Mouse (Mus musculus) cerebellum, adult 2 months (tissue): ENCODE results near the gene Sec61b. TPM values are rescaled to one million over a fixed set of nuclear protein-coding genes. Genes with fewer than 3 reads are reported as not detected.

ENCODE experiments used
- DNase-seq, 2 experiments: peaks; one replicate each; pipeline ENCODE4 v3.0.0; 2021
- H3K27ac ChIP-seq: fragments of 200-500 bp; 2 replicates; pipeline ENCODE4 v1.5.1; 2012; ENCODE audit warnings: low read length, control low read depth, inconsistent platforms; ENCODE audit not compliant: insufficient read depth
- H3K27me3 ChIP-seq: fragments of 200-500 bp; 2 replicates; pipeline ENCODE4 v1.6.1; 2012; ENCODE audit warnings: inconsistent platforms, mild to moderate bottlenecking, low read length, moderate library complexity; ENCODE audit not compliant: control insufficient read depth, insufficient read depth
- H3K4me1 ChIP-seq: fragments of 200-500 bp; 2 replicates; pipeline ENCODE4 v1.6.1; 2011; ENCODE audit warnings: low read length; ENCODE audit not compliant: control insufficient read depth, insufficient read depth
- H3K4me3 ChIP-seq: fragments of 200-500 bp; replicated peaks from 2 replicates; pipeline ENCODE3; 2011; ENCODE audit warnings: mild to moderate bottlenecking, low read depth, low read length, control low read depth; ENCODE audit not compliant: insufficient read depth
- CTCF ChIP-seq: fragments of 200-500 bp; IDR thresholded peaks from 2 replicates; pipeline ENCODE4 v1.5.1; 2011; ENCODE audit warnings: low read depth, mild to moderate bottlenecking, control low read depth, low read length, moderate library complexity, borderline replicate concordance; ENCODE audit not compliant: insufficient read depth
- POLR2A ChIP-seq: fragments of 200-500 bp; IDR thresholded peaks from 2 replicates; pipeline ENCODE4 v1.6.1; 2011; ENCODE audit warnings: low read length, control low read depth, borderline replicate concordance; ENCODE audit not compliant: insufficient read depth
- WGBS: fragments of 180-500 bp; shearing (Covaris S2); methylation state at CpG from one replicate; pipeline ENCODE4 v1.1.7; 2018; 5-methylcytosine and 5-hydroxymethylcytosine counted together
- polyA plus RNA-seq: library from polyadenylated mRNA; depleted of rRNA; stranded (reverse); fragments of >200 nt; gene quantifications from 2 replicates; pipeline ENCODE4 v1.2.3, GENCODE M21; 2012

Sec61b gene
- polyA plus RNA-seq, 1 experiment, result 72.9 TPM

DNA sequence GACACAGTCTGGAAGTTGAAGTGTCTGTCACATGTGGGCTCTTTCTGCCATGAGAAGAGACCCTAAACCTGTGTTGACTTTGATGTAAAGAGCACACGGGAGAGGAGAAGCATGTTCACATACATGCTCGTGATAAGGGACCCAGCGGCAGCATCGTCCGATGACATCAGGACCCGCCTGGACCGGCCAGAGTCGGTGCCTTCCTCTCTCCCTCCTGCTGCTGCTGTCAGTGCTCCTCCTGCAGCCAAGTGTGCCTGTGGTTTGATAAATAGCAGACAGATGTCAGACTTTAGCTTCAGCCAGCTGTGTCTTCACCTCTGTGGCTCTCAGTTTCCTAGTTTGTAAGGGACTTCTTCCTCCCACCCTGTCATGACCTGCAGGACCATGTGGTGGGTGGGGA is 19.0 kb downstream of the Sec61b start:
- no peak for DNase-seq
- Histone ChIP-seq H3K27ac (no peak overlapping the region), H3K4me1 (no peaks in the 10 kb centered on the region), H3K4me3 (no peak overlapping the region), H3K27me3 (no peaks in the 10 kb centered on the region)
- WGBS, result 70% methylated on average over 8 of the region's 8 CpGs
- TF ChIP-seq POLR2A (no peak), CTCF (no peak)

DNA sequence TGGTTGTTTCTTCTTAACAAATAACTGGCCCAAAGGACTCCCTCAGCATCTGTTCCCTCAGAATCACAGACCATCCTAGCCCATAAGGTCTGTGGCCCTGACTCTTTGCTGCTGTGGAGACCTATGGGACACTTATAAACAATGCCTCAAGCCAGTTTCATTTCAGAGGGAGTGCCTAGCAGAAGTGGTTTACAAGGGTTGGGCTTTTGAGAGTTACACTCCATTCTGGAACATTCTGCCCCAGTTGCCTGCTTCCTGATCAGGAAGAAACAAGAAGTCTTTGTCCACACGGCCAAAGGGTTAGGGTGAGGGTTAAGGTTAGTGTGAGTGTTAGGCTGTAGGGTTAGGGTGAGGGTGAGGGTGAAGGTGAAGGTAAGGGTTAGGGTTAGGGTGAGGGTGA is 19.7 kb downstream of the Sec61b start:
- TF ChIP-seq CTCF (no peak), POLR2A (no peak)
- WGBS, result 78% methylated on average over 1 of the region's 1 CpGs

DNA sequence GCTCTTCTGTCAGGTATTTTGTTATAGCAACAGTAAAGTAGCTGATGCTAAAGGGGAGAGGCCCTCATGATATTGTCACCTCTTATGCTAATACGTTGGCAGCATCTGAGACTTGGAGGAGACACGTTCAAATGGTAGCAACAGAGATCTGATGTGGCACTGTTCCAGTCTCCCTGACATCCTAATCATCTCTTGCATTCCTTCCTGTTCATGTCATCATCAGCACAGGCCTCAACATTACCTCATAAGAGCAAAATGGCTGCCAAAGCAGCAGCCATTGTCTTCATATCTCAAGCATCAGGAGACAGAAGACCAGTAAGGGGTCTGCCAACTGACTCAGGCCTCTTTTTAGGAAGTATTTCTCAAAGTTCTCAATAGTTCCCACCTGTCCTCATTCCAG is 20.2 kb downstream of the Sec61b start:
- H3K27ac ChIP-seq, result no peak overlapping the region
- no peak overlapping the region for H3K4me3 ChIP-seq
- no peak for DNase-seq
- 52% methylated on average over 2 of the region's 2 CpGs for WGBS
- H3K27me3 ChIP-seq, result no peaks in the 10 kb centered on the region
- TF ChIP-seq CTCF, result no peak
- no peaks in the 10 kb centered on the region for H3K4me1 ChIP-seq

More for the DNA sequence above, 19.7 kb downstream of the Sec61b start:
- DNase-seq, result no peak
- Histone ChIP-seq H3K27me3 (no peaks in the 10 kb centered on the region), H3K4me1 (no peaks in the 10 kb centered on the region), H3K27ac (no peak overlapping the region), H3K4me3 (no peak overlapping the region)

DNA sequence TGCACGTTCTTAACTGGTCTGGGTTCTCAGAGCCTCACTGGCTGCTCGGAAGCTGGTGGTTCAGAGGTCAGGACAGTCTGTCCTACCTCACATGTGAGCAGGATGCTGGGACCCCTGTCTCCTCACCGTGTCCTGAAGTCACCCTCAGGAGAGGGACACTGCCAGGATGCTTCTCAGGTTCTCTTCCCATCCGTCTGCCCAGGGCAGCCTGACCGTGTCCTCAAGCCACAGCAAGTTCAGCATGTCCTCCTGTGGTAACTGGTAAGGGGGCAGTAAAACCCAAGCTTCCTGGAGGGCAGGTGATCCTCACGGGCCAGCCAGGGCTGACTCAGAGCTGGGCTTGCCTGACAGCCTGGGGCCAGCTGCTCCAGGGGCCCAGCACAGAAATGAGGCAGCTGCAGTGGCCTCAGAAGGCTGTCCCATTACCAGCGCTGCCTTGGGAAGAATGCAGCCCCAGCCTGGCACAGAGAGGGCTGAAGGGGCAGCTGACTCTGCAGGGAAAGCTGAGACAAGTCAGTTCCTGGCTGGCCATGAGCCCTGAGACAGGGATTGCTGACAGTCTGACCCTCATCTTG is 23.4 kb downstream of the Sec61b start:
- no peaks in the 10 kb centered on the region for H3K27me3 ChIP-seq
- no peak overlapping the region for H3K4me3 ChIP-seq
- no peak for DNase-seq
- no peak for TF ChIP-seq CTCF
- H3K27ac ChIP-seq, result no peak overlapping the region
- 69% methylated on average over 7 of the region's 7 CpGs for WGBS
- H3K4me1 ChIP-seq, result no peaks in the 10 kb centered on the region

DNA sequence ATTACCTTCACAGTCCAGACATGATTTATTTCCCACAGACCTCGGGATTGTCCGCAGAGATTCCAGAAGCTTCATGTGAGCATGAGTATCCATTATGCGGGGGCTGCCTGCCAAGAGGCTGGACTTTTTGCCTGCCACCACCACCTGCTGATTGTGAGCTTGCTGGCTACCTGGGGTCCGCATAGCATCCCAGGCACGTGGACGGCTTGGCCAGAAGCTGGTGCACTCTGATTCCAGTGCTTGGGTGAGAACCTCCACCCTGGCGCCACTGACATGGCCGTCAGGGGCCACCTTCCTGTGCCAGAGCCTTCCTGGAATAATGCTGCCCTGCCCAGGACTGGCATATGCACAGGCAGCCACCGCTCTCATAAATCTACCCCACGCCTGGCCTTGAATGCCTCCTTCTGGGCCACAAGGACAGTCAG is 24.7 kb downstream of the Sec61b start:
- no peak overlapping the region for H3K27ac ChIP-seq
- WGBS, result 20% methylated on average over 10 of the region's 10 CpGs

DNA sequence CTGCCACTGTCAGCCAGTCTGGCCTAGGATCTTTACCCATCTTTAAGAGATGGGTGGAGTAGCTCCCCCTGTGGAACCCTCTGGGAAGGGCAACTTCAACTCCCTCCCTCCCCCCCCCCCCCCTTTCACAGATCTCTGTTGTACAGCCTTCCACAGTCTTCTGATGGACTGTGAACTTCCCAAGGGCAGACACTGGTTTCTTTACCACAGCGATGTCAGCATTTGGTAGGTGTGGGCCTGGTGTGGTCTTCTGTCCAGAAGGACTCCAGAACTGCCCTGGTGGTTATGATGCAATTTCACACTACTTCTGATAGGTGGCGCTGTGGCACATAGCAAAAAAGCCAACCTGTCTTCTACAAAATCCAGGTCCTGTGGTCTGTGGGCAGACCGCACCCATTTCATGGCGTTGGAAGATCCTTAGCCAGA is 28.1 kb downstream of the Sec61b start:
- TF ChIP-seq CTCF (peak; percentile 82), POLR2A (no peak)
- Histone ChIP-seq H3K27me3 (no peaks in the 10 kb centered on the region), H3K27ac (no peak overlapping the region), H3K4me1 (no peaks in the 10 kb centered on the region), H3K4me3 (no peak overlapping the region)
- WGBS, result 11% methylated on average over 4 of the region's 4 CpGs
- peak; percentile 70 for DNase-seq

More for the DNA sequence above, 24.7 kb downstream of the Sec61b start:
- DNase-seq, result no peak
- no peaks in the 10 kb centered on the region for H3K27me3 ChIP-seq
- TF ChIP-seq POLR2A (no peak), CTCF (no peak)
- no peaks in the 10 kb centered on the region for H3K4me1 ChIP-seq
- H3K4me3 ChIP-seq, result no peak overlapping the region

DNA sequence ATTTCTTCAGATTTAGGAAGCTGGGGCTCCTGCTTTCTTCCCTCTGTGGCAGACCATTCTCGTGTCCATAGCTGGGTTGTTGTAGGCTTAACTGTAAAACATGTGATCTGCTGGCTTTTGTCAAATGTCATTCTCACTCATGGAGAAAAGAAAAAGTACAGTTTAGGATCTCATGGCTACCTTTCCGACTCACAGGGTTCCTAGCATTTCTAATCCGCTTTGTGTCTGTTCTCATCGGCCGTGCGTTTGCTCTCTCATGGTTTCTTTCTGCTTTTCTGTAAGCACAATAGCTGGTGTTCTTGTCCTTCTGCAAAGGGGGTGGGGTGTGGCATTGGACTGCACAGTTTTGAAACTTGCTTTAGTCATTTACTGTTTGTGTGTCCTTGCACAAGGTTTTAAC is 28.6 kb downstream of the Sec61b start:
- Histone ChIP-seq H3K4me1 (no peaks in the 10 kb centered on the region), H3K27ac (no peak overlapping the region), H3K27me3 (no peaks in the 10 kb centered on the region), H3K4me3 (no peak overlapping the region)
- TF ChIP-seq CTCF (no peak), POLR2A (no peak)
- DNase-seq, result no peak
- WGBS, result 70% methylated on average over 6 of the region's 6 CpGs

DNA sequence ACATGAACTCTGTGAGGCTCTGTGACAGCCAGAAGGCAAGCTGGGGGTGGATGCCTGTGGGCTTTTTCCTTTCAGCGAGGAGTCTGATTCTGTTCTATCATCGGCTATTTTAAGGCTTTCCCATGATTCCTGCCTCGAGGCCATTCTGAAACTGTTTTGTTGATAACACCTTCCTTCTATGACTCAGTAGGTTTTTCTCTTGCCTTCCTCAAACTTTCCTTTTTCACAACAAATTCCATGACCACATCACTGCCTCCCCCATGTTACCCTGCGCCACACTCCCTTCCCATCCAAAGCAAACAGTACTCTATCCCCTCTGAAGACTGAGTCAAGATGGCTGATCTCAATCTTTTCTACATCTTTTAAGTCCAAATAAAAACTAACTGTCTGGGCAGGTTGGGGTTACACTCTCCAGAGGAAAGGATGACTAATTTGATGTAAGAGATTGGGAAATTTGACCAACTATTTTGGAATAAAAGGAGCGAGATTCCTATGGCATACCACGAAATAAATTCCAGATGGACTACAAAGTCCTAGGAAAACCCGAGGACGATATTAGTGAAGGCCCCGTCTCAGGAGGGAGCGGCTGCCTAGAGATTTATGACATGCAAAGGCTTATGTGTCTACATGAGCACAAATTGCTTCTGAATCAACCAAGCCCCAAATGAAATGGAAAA is 30.5 kb downstream of the Sec61b start:
- no peaks in the 10 kb centered on the region for H3K27me3 ChIP-seq
- TF ChIP-seq POLR2A, result no peak
- TF ChIP-seq CTCF, result no peak
- 92% methylated on average over 10 of the region's 10 CpGs for WGBS
- H3K4me3 ChIP-seq, result no peak overlapping the region
- H3K27ac ChIP-seq, result no peak overlapping the region
- no peak for DNase-seq
- H3K4me1 ChIP-seq, result no peaks in the 10 kb centered on the region
